Mouse (Mus musculus): ENCODE measurements around the gene Synrg. TPM values are rescaled to one million over a fixed set of nuclear protein-coding genes. Genes with fewer than 3 reads are reported as not detected.
A peak's percentile ranks its signal among the peaks of the same experiment; 100 is the strongest.

Synrg gene
- total and polyA plus RNA-seq, 3 experiments = 9.5 to 25.2 (median 15.8) TPM

- in situ Hi-C loops (cut with MboI; ENCODE audit: low pct_ligation_motif_present, low pct_unique_long_range_greater_than_20kb, low sequenced_read_pairs) = no loop called here
- H3K9me3 ChIP-seq (replicated peaks; ENCODE audit: low read length) = no peaks in the 10 kb centered on the region
- H3K36me3 ChIP-seq (replicated peaks in 1 of 2; ENCODE audit: control insufficient read depth in 1 of 2, insufficient read depth in 1 of 2, low read length in 1 of 2) = peaks cover 31 to 74% of the 10 kb centered on the region in 2 experiments
- no peak overlapping the region for H3K9ac ChIP-seq (ENCODE audit: insufficient read depth, low read depth)
- H3K27ac ChIP-seq (ENCODE audit: insufficient read depth, low read depth) = 0 out of 2 replicates have a peak overlapping the region, but pooled peaks have one; percentile 40
- no peak for TF ChIP-seq CTCF (conservative IDR thresholded peaks at IDR 0.05 in 1 of 2, IDR thresholded peaks at IDR 0.05 in 1 of 2; ENCODE audit: low read depth in 2 of 2, low read length in 2 of 2)
- no peak for TF ChIP-seq ZNF384 (IDR thresholded peaks at IDR 0.05; ENCODE audit: low read depth, low read length)
- TF ChIP-seq TCF12 (IDR thresholded peaks at IDR 0.05; ENCODE audit: low read depth, low read length) = peak; percentile 27; the same call in 1 of the 2 replicates
- no peak for TF ChIP-seq HCFC1 (IDR thresholded peaks at IDR 0.05; ENCODE audit: low read depth, low read length)
- TF ChIP-seq ZKSCAN1 (IDR thresholded peaks at IDR 0.05; ENCODE audit: borderline replicate concordance, low read depth, low read length) = no peak
- no peak for TF ChIP-seq USF1 (IDR thresholded peaks at IDR 0.05; ENCODE audit: low read depth, low read length)
- 0 out of 2 replicates have a peak, but pooled peaks have one; percentile 31 for TF ChIP-seq MAFK (IDR thresholded peaks at IDR 0.05; ENCODE audit: insufficient replicate concordance, low read length)
- no peak for TF ChIP-seq MAZ (IDR thresholded peaks at IDR 0.05; ENCODE audit: low read depth, low read length)
- no peak for TF ChIP-seq ETS1 (conservative IDR thresholded peaks at IDR 0.05; ENCODE audit: low read depth, low read length)
- no peak for TF ChIP-seq POLR2AphosphoS2 (IDR thresholded peaks at IDR 0.05; ENCODE audit: low read depth, low read length)
- TF ChIP-seq USF2 (conservative IDR thresholded peaks at IDR 0.05; ENCODE audit: low read depth, low read length) = no peak
- TF ChIP-seq UBTF (IDR thresholded peaks at IDR 0.05; ENCODE audit: low read depth, low read length) = no peak
- TF ChIP-seq MXI1 (IDR thresholded peaks at IDR 0.05; ENCODE audit: low read depth, low read length) = no peak
- no peak for TF ChIP-seq NELFE (IDR thresholded peaks at IDR 0.05; ENCODE audit: low read depth, low read length)
- TF ChIP-seq MEF2A (IDR thresholded peaks at IDR 0.05; ENCODE audit: borderline replicate concordance, low read depth, low read length) = peak; percentile 71
- TF ChIP-seq E2F4 (IDR thresholded peaks at IDR 0.05; ENCODE audit: insufficient replicate concordance, low read depth, low read length) = no peak
- no peak for TF ChIP-seq CHD1 (IDR thresholded peaks at IDR 0.05; ENCODE audit: low read depth, low read length)
- TF ChIP-seq ZC3H11A (IDR thresholded peaks at IDR 0.05; ENCODE audit: low read depth, low read length) = no peak
- 0 out of 2 replicates have a peak, but pooled peaks have one; percentile 38 for TF ChIP-seq MAX (IDR thresholded peaks at IDR 0.05; ENCODE audit: low read length)
- no peak for TF ChIP-seq CHD2 (IDR thresholded peaks at IDR 0.05; ENCODE audit: low read length)
- no peak for TF ChIP-seq NRF1 (IDR thresholded peaks at IDR 0.05; ENCODE audit: low read depth, low read length)
- no peak for TF ChIP-seq JUND (conservative IDR thresholded peaks at IDR 0.05; ENCODE audit: low read depth, low read length)
- TF ChIP-seq TBP (conservative IDR thresholded peaks at IDR 0.05; ENCODE audit: low read depth, low read length) = no peak
- TF ChIP-seq PAX5 (IDR thresholded peaks at IDR 0.05; ENCODE audit: low read length) = no peak
- no peak for TF ChIP-seq RCOR1 (conservative IDR thresholded peaks at IDR 0.05; ENCODE audit: low read depth, low read length)
- peak; percentile 56; the same call in 1 of the 2 replicates for TF ChIP-seq BHLHE40 (IDR thresholded peaks at IDR 0.05; ENCODE audit: low read depth, low read length)
- TF ChIP-seq EP300 (IDR thresholded peaks at IDR 0.05; ENCODE audit: low read length) = peak; percentile 58
- no peak for TF ChIP-seq ELF1 (IDR thresholded peaks at IDR 0.05; ENCODE audit: low read depth, low read length)
- 0 out of 2 replicates have a peak, but pooled peaks have one; percentile 22 for TF ChIP-seq SIN3A (IDR thresholded peaks at IDR 0.05; ENCODE audit: low read length)
- no peak for TF ChIP-seq GABPA (IDR thresholded peaks at IDR 0.05; ENCODE audit: insufficient replicate concordance, low read depth, low read length)
- peak; percentile 64 for TF ChIP-seq IRF4 (IDR thresholded peaks at IDR 0.05; ENCODE audit: low read depth, low read length)
- no peak for TF ChIP-seq SMC3 (IDR thresholded peaks at IDR 0.05; ENCODE audit: low read depth, low read length)
- no peak for TF ChIP-seq ZMIZ1 (IDR thresholded peaks at IDR 0.05; ENCODE audit: low read depth, low read length)
- TF ChIP-seq MYC (IDR thresholded peaks at IDR 0.05; ENCODE audit: low read depth, low read length) = no peak
- TF ChIP-seq KAT2A (IDR thresholded peaks at IDR 0.05; ENCODE audit: insufficient replicate concordance, low read length) = 0 out of 2 replicates have a peak, but pooled peaks have one; percentile 46
- no peak for TF ChIP-seq RAD21 (IDR thresholded peaks at IDR 0.05; ENCODE audit: low read depth, low read length)
- no peak for TF ChIP-seq POLR2A (IDR thresholded peaks at IDR 0.05; ENCODE audit: low read depth, low read length)
- no peak for TF ChIP-seq JUN (IDR thresholded peaks at IDR 0.05; ENCODE audit: insufficient read depth, low read depth, low read length)
- no peaks in the 10 kb centered on the region for H3K27me3 ChIP-seq (replicated peaks)
- H3K4me3 ChIP-seq (replicated peaks in 1 of 3; ENCODE audit: low read depth in 2 of 3, low read length in 2 of 3, poor library complexity in 1 of 3) = no peak overlapping the region
- H3K79me2 ChIP-seq (replicated peaks; ENCODE audit: control insufficient read depth, extremely low read depth, insufficient read depth, poor library complexity, severe bottlenecking) = no peaks in the 10 kb centered on the region
- dilution Hi-C loops (cut with MboI; ENCODE audit: extremely low pct_ligation_motif_present, extremely low pct_unique_long_range_greater_than_20kb, low sequenced_read_pairs) = no loop called here
- DNase-seq (ENCODE audit: extremely low read depth) = peak; percentile 70
- H3K4me1 ChIP-seq (ENCODE audit: control insufficient read depth in 1 of 2, insufficient read depth in 2 of 2) = peaks cover 25 to 40% of the 10 kb centered on the region in 2 experiments
- peak overlapping the region; percentile 46; the same call in 1 of the 2 replicates for H3K4me2 ChIP-seq (ENCODE audit: insufficient read depth, low read depth, poor library complexity, severe bottlenecking)
Observed at GRCm38 (mm10) chr11:83976236-83976977, 12.2 kb downstream of the Synrg start.

All from CH12.LX (cell line).